Mouse (Mus musculus) hindbrain, embryonic 16.5 days (tissue): Measurements from ENCODE around the gene Spint4. TPM values are rescaled to one million over a fixed set of nuclear protein-coding genes. Genes with fewer than 3 reads are reported as not detected.

Experiments used
- ATAC-seq: fragments of 200-750 bp; cut with Nextera tagmentation; 2 replicates; pipeline ENCODE4 v1.8.0; 2017; ENCODE audit warnings: moderate TSS enrichment, moderate library complexity
- H3K27ac ChIP-seq: fragments of 300-500 bp; sonication (generic); 2 replicates; pipeline ENCODE4 v1.5.1; 2014; ENCODE audit warnings: low read depth, mild to moderate bottlenecking, control low read depth, low read length, moderate library complexity
- H3K27me3 ChIP-seq: fragments of 300-500 bp; sonication (generic); replicated peaks from 2 replicates; pipeline ENCODE4 v1.6.1; 2014; ENCODE audit warnings: low read length; ENCODE audit not compliant: control insufficient read depth, insufficient read depth
- H3K36me3 ChIP-seq: fragments of 300-500 bp; sonication (generic); 2 replicates; pipeline ENCODE4 v1.6.1; 2014; ENCODE audit warnings: mild to moderate bottlenecking, low read length, moderate library complexity, mixed read lengths; ENCODE audit not compliant: control insufficient read depth, insufficient read depth
- H3K4me1 ChIP-seq: fragments of 300-500 bp; sonication (generic); 2 replicates; pipeline ENCODE4 v1.6.1; 2014; ENCODE audit warnings: low read depth, low read length; ENCODE audit not compliant: control insufficient read depth, insufficient read depth
- H3K4me2 ChIP-seq: fragments of 300-500 bp; sonication (generic); 2 replicates; pipeline ENCODE4 v1.6.1; 2014; ENCODE audit warnings: mild to moderate bottlenecking, low read length, control low read depth, moderate library complexity
- H3K4me3 ChIP-seq: fragments of 300-500 bp; sonication (generic); 2 replicates; pipeline ENCODE4 v1.5.1; 2014; ENCODE audit warnings: mild to moderate bottlenecking, low read length, control low read depth, moderate library complexity
- H3K9ac ChIP-seq: fragments of 300-500 bp; sonication (generic); 2 replicates; pipeline ENCODE4 v1.6.1; 2014; ENCODE audit warnings: low read depth, mild to moderate bottlenecking, control low read depth, low read length, moderate library complexity
- H3K9me3 ChIP-seq: fragments of 300-500 bp; sonication (generic); 2 replicates; pipeline ENCODE4 v1.6.1; 2014; ENCODE audit warnings: mild to moderate bottlenecking, low read length, moderate library complexity; ENCODE audit not compliant: control insufficient read depth
- WGBS: fragments of 180-500 bp; shearing (Covaris S2); extraction: QIAGEN DNeasy Blood & Tissue Kit; methylation state at CpG from one replicate; pipeline ENCODE4 v1.1.7; 2014; 5-methylcytosine and 5-hydroxymethylcytosine counted together
- polyA plus RNA-seq: library from polyadenylated mRNA; unstranded; fragments of >200 nt; fragmentation: Nextera tagmentation; extraction: Ambion mirVana; gene quantifications from 2 replicates; pipeline ENCODE4 v1.2.1, GENCODE M21; 2015

Spint4 gene
- polyA plus RNA-seq, 1 experiment from 2014 or later = not detected

- Histone ChIP-seq H3K27ac (no peak overlapping the region), H3K4me2 (peak overlapping the region; percentile 88), H3K9me3 (no peaks in the 10 kb centered on the region), H3K9ac (no peak overlapping the region; the same call in 1 of the 2 replicates), H3K27me3 (no peaks in the 10 kb centered on the region), H3K4me1 (peaks cover 20% of the 10 kb centered on the region), H3K4me3 (peak overlapping the region; percentile 97), H3K36me3 (peaks cover 4% of the 10 kb centered on the region; the same call in 1 of the 2 replicates)
- WGBS = 72% methylated on average over 13 of the region's 13 CpGs
- no peak for ATAC-seq
Observed at GRCm38 (mm10) chr2:164744987-164745386, 46.7 kb downstream of the Spint4 start.

- peak within 1 kb of the TSS; percentile 92 for H3K4me2 ChIP-seq
- H3K9ac ChIP-seq = peak within 1 kb of the TSS; percentile 96
- H3K36me3 ChIP-seq = peaks cover 4% of the 10 kb centered on the region; the same call in 1 of the 2 replicates
- under 1% methylated on average over 65 of the region's 70 CpGs for WGBS
- peak; percentile 93 for ATAC-seq
- no peaks in the 10 kb centered on the region for H3K9me3 ChIP-seq
- H3K4me3 ChIP-seq = peak within 1 kb of the TSS; percentile 97
- no peaks in the 10 kb centered on the region for H3K27me3 ChIP-seq
- H3K27ac ChIP-seq = peak within 1 kb of the TSS; percentile 81
- H3K4me1 ChIP-seq = peaks cover 20% of the 10 kb centered on the region
Observed at GRCm38 (mm10) chr2:164745843-164746479, 47.7 kb downstream of the Spint4 start, which contains the start of the genes Wfdc3 and Dnttip1. Gene Wfdc3 (minus strand): TSS chr2:164745931. Gene Dnttip1 (plus strand): TSS chr2:164745983.

- peak overlapping the region; percentile 96 for H3K9ac ChIP-seq
- H3K36me3 ChIP-seq = peaks cover 4% of the 10 kb centered on the region; the same call in 1 of the 2 replicates
- no peak for ATAC-seq
- 62% methylated on average over 8 of the region's 8 CpGs for WGBS
- no peaks in the 10 kb centered on the region for H3K27me3 ChIP-seq
- peak overlapping the region; percentile 97 for H3K4me3 ChIP-seq
- H3K4me2 ChIP-seq = peak overlapping the region; percentile 92
- H3K9me3 ChIP-seq = no peaks in the 10 kb centered on the region
- peaks cover 20% of the 10 kb centered on the region for H3K4me1 ChIP-seq
- no peak overlapping the region for H3K27ac ChIP-seq
Observed at GRCm38 (mm10) chr2:164746693-164747092, 48.4 kb downstream of the Spint4 start.

- peaks cover 9% of the 10 kb centered on the region for H3K36me3 ChIP-seq
- no peak overlapping the region for H3K27ac ChIP-seq
- no peak overlapping the region for H3K4me3 ChIP-seq
- no peak overlapping the region for H3K9ac ChIP-seq
- H3K27me3 ChIP-seq = no peaks in the 10 kb centered on the region
- H3K4me1 ChIP-seq = peaks cover 20% of the 10 kb centered on the region
- 92% methylated on average over 4 of the region's 4 CpGs for WGBS
- ATAC-seq = no peak
- H3K4me2 ChIP-seq = no peak overlapping the region
- no peaks in the 10 kb centered on the region for H3K9me3 ChIP-seq
Observed at GRCm38 (mm10) chr2:164748191-164748590, 49.9 kb downstream of the Spint4 start.

- no peaks in the 10 kb centered on the region for H3K9me3 ChIP-seq
- H3K4me2 ChIP-seq = no peak overlapping the region
- no peak overlapping the region for H3K27ac ChIP-seq
- ATAC-seq = no peak
- no peaks in the 10 kb centered on the region for H3K27me3 ChIP-seq
- H3K36me3 ChIP-seq = peaks cover 13% of the 10 kb centered on the region
- no peak overlapping the region for H3K4me3 ChIP-seq
- 90% methylated on average over 6 of the region's 6 CpGs for WGBS
- H3K9ac ChIP-seq = no peak overlapping the region
- H3K4me1 ChIP-seq = peaks cover 20% of the 10 kb centered on the region
Observed at GRCm38 (mm10) chr2:164748991-164749390, 50.7 kb downstream of the Spint4 start.

Other genes with a start within 250 kb of the Spint4 start
- gene Sys1, start 241.5 kb upstream of the Spint4 start, polyA plus RNA-seq = 89.7 and 95.6 TPM in 2 replicates
- gene Gm20458, start 237.5 kb upstream of the Spint4 start, polyA plus RNA-seq = 4.1 and 12.3 TPM in 2 replicates
- gene Trp53tg5, start 224.8 kb upstream of the Spint4 start, polyA plus RNA-seq = not detected in 2 replicates
- gene Dbndd2, start 212.4 kb upstream of the Spint4 start, polyA plus RNA-seq = 23.8 and 27.3 TPM in 2 replicates
- gene Pigt, start 201.0 kb upstream of the Spint4 start, polyA plus RNA-seq = 97.7 and 101 TPM in 2 replicates
- gene Wfdc2, start 136.1 kb upstream of the Spint4 start, polyA plus RNA-seq = 2.9 TPM in 2 replicates
- gene Spint3, start 125.0 kb upstream of the Spint4 start, polyA plus RNA-seq = not detected in 2 replicates
- gene Wfdc6a, start 113.1 kb upstream of the Spint4 start, polyA plus RNA-seq = 0.20 TPM in 2 replicates
- gene Eppin, start 104.9 kb upstream of the Spint4 start, polyA plus RNA-seq = not detected in 2 replicates
- gene Wfdc6b, start 85.0 kb upstream of the Spint4 start, polyA plus RNA-seq = not detected in 2 replicates
- gene Wfdc8, start 84.9 kb upstream of the Spint4 start, polyA plus RNA-seq = not detected in 2 replicates
- gene Wfdc16, start 59.7 kb upstream of the Spint4 start, polyA plus RNA-seq = not detected in 2 replicates
- gene Wfdc10, start 42.5 kb upstream of the Spint4 start, polyA plus RNA-seq = not detected in 2 replicates
- not detected in 2 replicates for gene Wfdc9, start 41.9 kb upstream of the Spint4 start, polyA plus RNA-seq
- gene Wfdc11, start 24.4 kb upstream of the Spint4 start, polyA plus RNA-seq = not detected in 2 replicates
- 0.15 TPM in 1 of 2 replicates, not detected in the other for gene Wfdc13, start 13.4 kb upstream of the Spint4 start, polyA plus RNA-seq
- gene Spint5, start 16.8 kb downstream of the Spint4 start, polyA plus RNA-seq = not detected in 2 replicates
- 1.6 and 1.7 TPM in 2 replicates for gene Wfdc3, start 47.4 kb downstream of the Spint4 start, polyA plus RNA-seq
- gene Dnttip1, start 47.5 kb downstream of the Spint4 start, polyA plus RNA-seq = 55.9 and 60.0 TPM in 2 replicates
- 69.0 and 75.0 TPM in 2 replicates for gene Ube2c, start 71.4 kb downstream of the Spint4 start, polyA plus RNA-seq
- 0.68 and 44.8 TPM in 2 replicates for gene Tnnc2, start 81.5 kb downstream of the Spint4 start, polyA plus RNA-seq
- 45.3 and 47.5 TPM in 2 replicates for gene Snx21, start 87.3 kb downstream of the Spint4 start, polyA plus RNA-seq
- gene Acot8, start 106.4 kb downstream of the Spint4 start, polyA plus RNA-seq = 22.2 TPM in 2 replicates
- 16.4 and 17.1 TPM in 2 replicates for gene Zswim3, start 106.6 kb downstream of the Spint4 start, polyA plus RNA-seq
- gene Zswim1, start 124.2 kb downstream of the Spint4 start, polyA plus RNA-seq = 26.1 and 32.7 TPM in 2 replicates
- not detected in 2 replicates for gene Spata25, start 130.0 kb downstream of the Spint4 start, polyA plus RNA-seq
- gene Ctsa, start 134.4 kb downstream of the Spint4 start, polyA plus RNA-seq = 108 and 114 TPM in 2 replicates
- 6.7 and 7.8 TPM in 2 replicates for gene Neurl2, start 135.0 kb downstream of the Spint4 start, polyA plus RNA-seq
- 127 and 140 TPM in 2 replicates for gene Pltp, start 159.2 kb downstream of the Spint4 start, polyA plus RNA-seq
- gene Pcif1, start 180.8 kb downstream of the Spint4 start, polyA plus RNA-seq = 71.3 and 77.6 TPM in 2 replicates
- 13.4 and 17.1 TPM in 2 replicates for gene Zfp335, start 213.3 kb downstream of the Spint4 start, polyA plus RNA-seq
- gene Mmp9, start 242.3 kb downstream of the Spint4 start, polyA plus RNA-seq = 22.5 and 29.3 TPM in 2 replicates